Mouse (Mus musculus): ENCODE data around the gene Pdzph1. TPM values are rescaled to one million over a fixed set of nuclear protein-coding genes. Genes with fewer than 3 reads are reported as not detected.

Pdzph1 gene
- polyA plus RNA-seq, 1 experiment from 2014 or later = not detected

DNA sequence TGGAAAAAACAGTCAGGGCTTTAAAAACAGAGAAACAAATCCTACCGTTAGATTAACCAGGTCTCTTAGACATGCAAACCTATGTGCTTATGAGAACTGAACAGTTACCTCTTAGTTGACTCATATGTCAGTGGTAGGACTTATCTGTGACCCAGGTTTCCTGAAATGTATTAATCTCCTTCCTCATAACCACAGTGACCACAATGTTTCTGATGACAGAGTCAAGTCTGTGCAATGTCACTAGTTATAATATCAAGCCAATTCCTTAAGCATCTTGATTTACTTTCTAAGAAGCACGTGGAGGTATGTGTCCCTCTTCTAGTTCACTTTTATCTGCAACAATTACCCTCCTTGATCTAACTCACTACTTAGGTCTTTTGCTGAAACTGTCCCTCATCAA lies 68.4 kb downstream of the Pdzph1 start:
- no peaks in the 10 kb centered on the region for H3K36me3 ChIP-seq (ENCODE audit: insufficient read depth)
- WGBS = 81% methylated on average over 2 of the region's 2 CpGs
- no peaks in the 10 kb centered on the region for H3K27me3 ChIP-seq (ENCODE audit: insufficient read depth, low read length)
- no peaks in the 10 kb centered on the region for H3K4me1 ChIP-seq (ENCODE audit: insufficient read depth)
- no peak for TF ChIP-seq CTCF (IDR thresholded peaks at IDR 0.05; ENCODE audit: low read depth)
- no peaks in the 10 kb centered on the region for H3K9me3 ChIP-seq (ENCODE audit: low read depth, low read length)
- DNase-seq (no peak), ATAC-seq (ENCODE audit: insufficient read depth) (no peak)
- no peak overlapping the region for H3K27ac ChIP-seq (ENCODE audit: low read depth)
- H3K4me3 ChIP-seq (ENCODE audit: low read depth, low read length) = no peak overlapping the region
- H3K4me2 ChIP-seq = no peak overlapping the region
- H3K9ac ChIP-seq = no peak overlapping the region

DNA sequence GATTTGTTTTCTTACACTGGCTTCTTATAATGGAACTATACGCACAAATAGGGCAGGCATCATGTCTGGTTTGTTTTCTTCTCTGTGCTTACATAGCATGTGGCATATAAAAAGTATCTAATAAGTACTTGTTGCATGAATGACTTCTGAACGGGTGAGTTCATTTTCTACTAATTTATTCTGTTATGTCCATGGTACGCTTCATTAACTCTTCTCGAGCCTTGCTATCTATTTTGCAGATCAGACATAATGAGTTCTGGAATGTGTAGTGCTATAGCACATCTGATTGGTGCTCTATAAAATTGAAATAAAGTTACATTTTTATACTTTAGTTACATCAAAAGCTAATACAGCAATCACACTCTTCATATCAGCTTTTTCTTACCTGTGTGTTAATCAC lies 71.2 kb downstream of the Pdzph1 start:
- Histone ChIP-seq H3K27me3 (ENCODE audit: insufficient read depth, low read length) (no peaks in the 10 kb centered on the region), H3K36me3 (ENCODE audit: insufficient read depth) (no peaks in the 10 kb centered on the region), H3K9me3 (ENCODE audit: low read depth, low read length) (no peaks in the 10 kb centered on the region), H3K4me1 (ENCODE audit: insufficient read depth) (no peaks in the 10 kb centered on the region), H3K27ac (ENCODE audit: low read depth) (no peak overlapping the region), H3K4me3 (ENCODE audit: low read depth, low read length) (no peak overlapping the region), H3K4me2 (no peak overlapping the region), H3K9ac (no peak overlapping the region)
- no peak for DNase-seq
- WGBS = 73% methylated on average over 4 of the region's 4 CpGs
- no peak for ATAC-seq (ENCODE audit: insufficient read depth)
- TF ChIP-seq CTCF (IDR thresholded peaks at IDR 0.05; ENCODE audit: low read depth) = no peak

DNA sequence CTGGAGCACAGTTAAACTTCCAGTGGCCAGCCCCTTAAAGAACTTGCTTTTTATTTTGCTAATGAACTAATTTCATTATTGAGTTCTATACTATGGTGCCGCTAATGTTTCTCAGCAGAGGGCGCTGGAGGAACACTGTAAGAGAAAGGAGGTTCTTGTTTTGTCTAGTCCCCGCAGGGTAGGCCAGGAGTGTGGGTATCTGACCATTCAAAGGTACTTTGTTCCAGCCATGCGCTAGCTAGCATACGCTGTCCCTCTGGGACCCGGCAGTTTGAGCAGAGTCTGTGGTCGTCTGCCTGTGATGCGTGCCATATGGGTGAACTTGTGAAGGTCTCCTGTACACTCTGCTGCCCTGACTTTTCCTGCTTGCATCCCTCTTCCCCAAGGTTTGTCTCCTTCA lies 72.1 kb downstream of the Pdzph1 start:
- no peak overlapping the region for H3K9ac ChIP-seq
- H3K4me3 ChIP-seq (ENCODE audit: low read depth, low read length) = no peak overlapping the region
- WGBS = 7% methylated on average over 8 of the region's 8 CpGs
- peak; percentile 73; the same call in 1 of the 2 replicates for ATAC-seq (ENCODE audit: insufficient read depth)
- H3K27me3 ChIP-seq (ENCODE audit: insufficient read depth, low read length) = no peaks in the 10 kb centered on the region
- TF ChIP-seq CTCF (IDR thresholded peaks at IDR 0.05; ENCODE audit: low read depth) = peak; percentile 56
- no peak overlapping the region for H3K27ac ChIP-seq (ENCODE audit: low read depth)
- H3K4me1 ChIP-seq (ENCODE audit: insufficient read depth) = no peaks in the 10 kb centered on the region
- no peak overlapping the region for H3K4me2 ChIP-seq
- H3K36me3 ChIP-seq (ENCODE audit: insufficient read depth) = no peaks in the 10 kb centered on the region
- H3K9me3 ChIP-seq (ENCODE audit: low read depth, low read length) = no peaks in the 10 kb centered on the region
- DNase-seq = peak; percentile 67

DNA sequence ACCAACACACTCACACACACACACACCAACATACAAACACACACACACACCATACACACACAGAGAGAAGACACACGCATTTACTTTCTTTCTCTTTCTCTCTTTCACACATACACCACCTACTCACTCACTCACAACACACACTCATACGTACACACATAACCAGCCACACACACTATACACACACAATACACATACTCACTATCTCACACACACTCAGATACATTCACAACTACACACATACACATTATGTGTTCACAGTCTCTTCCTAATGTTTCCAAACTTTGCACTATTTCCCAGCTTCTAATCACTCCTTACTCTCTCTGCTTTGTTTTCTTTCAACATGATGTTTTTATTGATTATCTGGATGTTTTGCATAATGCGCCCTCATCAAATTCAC lies 72.6 kb downstream of the Pdzph1 start:
- no peak overlapping the region for H3K4me2 ChIP-seq
- H3K4me1 ChIP-seq (ENCODE audit: insufficient read depth) = no peaks in the 10 kb centered on the region
- TF ChIP-seq CTCF (IDR thresholded peaks at IDR 0.05; ENCODE audit: low read depth) = no peak
- DNase-seq (no peak), ATAC-seq (ENCODE audit: insufficient read depth) (no peak)
- no peaks in the 10 kb centered on the region for H3K27me3 ChIP-seq (ENCODE audit: insufficient read depth, low read length)
- no peak overlapping the region for H3K9ac ChIP-seq
- WGBS = 72% methylated on average over 3 of the region's 3 CpGs
- no peak overlapping the region for H3K4me3 ChIP-seq (ENCODE audit: low read depth, low read length)
- H3K36me3 ChIP-seq (ENCODE audit: insufficient read depth) = no peaks in the 10 kb centered on the region
- no peaks in the 10 kb centered on the region for H3K9me3 ChIP-seq (ENCODE audit: low read depth, low read length)
- no peak overlapping the region for H3K27ac ChIP-seq (ENCODE audit: low read depth)

DNA sequence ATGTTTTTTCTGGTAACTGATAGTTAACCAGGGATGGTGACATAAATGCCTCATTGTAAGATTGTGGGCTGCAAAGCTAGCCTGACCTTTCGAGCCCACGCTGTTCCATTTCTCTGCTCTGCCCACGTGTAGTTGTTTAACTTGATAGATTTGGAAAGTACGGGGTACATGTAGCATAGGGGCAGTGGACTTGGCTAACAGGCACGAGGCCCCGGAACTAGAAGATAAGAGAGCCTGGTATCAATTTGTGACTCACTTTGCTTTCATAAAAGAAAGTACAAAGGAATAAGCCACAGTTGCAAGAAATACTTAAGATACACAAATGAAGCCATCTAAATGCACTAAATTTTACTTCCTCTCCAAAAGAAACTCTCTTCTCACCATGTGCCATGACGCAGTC lies 79.6 kb downstream of the Pdzph1 start:
- no peaks in the 10 kb centered on the region for H3K36me3 ChIP-seq (ENCODE audit: insufficient read depth)
- ATAC-seq (ENCODE audit: insufficient read depth) = no peak
- H3K4me2 ChIP-seq = no peak overlapping the region
- H3K4me3 ChIP-seq (ENCODE audit: low read depth, low read length) = no peak overlapping the region
- no peak overlapping the region for H3K9ac ChIP-seq
- H3K27ac ChIP-seq (ENCODE audit: low read depth) = no peak overlapping the region
- 59% methylated on average over 7 of the region's 7 CpGs for WGBS
- no peaks in the 10 kb centered on the region for H3K9me3 ChIP-seq (ENCODE audit: low read depth, low read length)
- no peaks in the 10 kb centered on the region for H3K4me1 ChIP-seq (ENCODE audit: insufficient read depth)
- DNase-seq = no peak
- no peaks in the 10 kb centered on the region for H3K27me3 ChIP-seq (ENCODE audit: insufficient read depth, low read length)
- TF ChIP-seq CTCF (IDR thresholded peaks at IDR 0.05; ENCODE audit: low read depth) = no peak

DNA sequence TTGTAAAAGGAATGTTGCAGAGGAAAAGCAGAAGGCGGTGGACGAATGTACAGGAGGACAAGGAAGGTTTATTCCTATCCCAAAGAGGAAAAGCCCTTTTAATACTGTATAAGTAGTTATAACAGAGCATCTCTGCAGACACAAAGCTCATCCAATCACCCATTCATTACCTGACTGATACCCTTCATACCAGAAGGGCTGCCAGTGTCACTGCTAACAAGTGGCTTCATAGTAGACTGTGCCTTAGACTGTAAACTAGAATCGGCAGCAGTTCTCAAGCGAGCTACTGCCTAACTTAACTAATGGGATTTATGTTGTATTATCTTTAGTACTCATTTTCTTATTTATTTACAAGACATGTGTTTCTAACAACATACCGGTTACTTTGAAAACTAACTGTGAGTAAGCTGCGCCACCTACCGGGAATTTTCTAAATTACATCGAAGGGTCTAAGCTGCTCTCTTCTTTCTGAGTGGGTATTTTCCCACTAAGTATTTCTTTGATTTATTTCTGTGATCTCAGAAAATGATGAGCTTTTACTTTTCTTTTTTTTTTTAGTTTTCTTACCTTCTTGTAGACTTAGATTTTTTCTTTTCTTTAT lies 82.0 kb downstream of the Pdzph1 start:
- 31% methylated on average over 8 of the region's 8 CpGs for WGBS
- Histone ChIP-seq H3K4me1 (ENCODE audit: insufficient read depth) (no peaks in the 10 kb centered on the region), H3K27ac (ENCODE audit: low read depth) (no peak overlapping the region), H3K9ac (no peak overlapping the region), H3K9me3 (ENCODE audit: low read depth, low read length) (no peaks in the 10 kb centered on the region), H3K36me3 (ENCODE audit: insufficient read depth) (no peaks in the 10 kb centered on the region), H3K4me3 (ENCODE audit: low read depth, low read length) (no peak overlapping the region), H3K27me3 (ENCODE audit: insufficient read depth, low read length) (no peaks in the 10 kb centered on the region), H3K4me2 (no peak overlapping the region)
- peak; percentile 86 for DNase-seq
- TF ChIP-seq CTCF (IDR thresholded peaks at IDR 0.05; ENCODE audit: low read depth) = peak; percentile 64
- no peak for ATAC-seq (ENCODE audit: insufficient read depth)

DNA sequence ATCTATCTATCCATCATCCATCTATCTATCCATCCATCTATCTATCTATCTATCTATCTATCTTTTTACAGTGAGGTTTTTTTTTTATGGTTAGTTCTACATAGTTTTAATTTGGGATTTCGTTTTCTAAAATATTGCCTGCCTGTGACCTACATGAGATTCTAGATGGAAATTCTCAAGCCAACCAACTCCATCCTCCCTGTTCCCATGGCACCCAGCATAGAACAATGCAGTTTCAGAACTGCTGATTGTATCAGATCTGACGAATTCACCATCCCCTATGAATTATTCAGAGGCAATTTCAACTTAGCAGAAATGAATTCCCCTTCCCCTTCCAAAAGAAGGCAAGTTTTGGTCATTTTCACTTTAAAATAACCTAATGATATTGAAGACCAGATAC lies 85.2 kb downstream of the Pdzph1 start:
- Histone ChIP-seq H3K9me3 (ENCODE audit: low read depth, low read length) (no peaks in the 10 kb centered on the region), H3K27me3 (ENCODE audit: insufficient read depth, low read length) (no peaks in the 10 kb centered on the region), H3K36me3 (ENCODE audit: insufficient read depth) (no peaks in the 10 kb centered on the region), H3K9ac (no peak overlapping the region), H3K27ac (ENCODE audit: low read depth) (no peak overlapping the region), H3K4me3 (ENCODE audit: low read depth, low read length) (no peak overlapping the region), H3K4me2 (no peak overlapping the region), H3K4me1 (ENCODE audit: insufficient read depth) (no peaks in the 10 kb centered on the region)
- no peak for TF ChIP-seq CTCF (IDR thresholded peaks at IDR 0.05; ENCODE audit: low read depth)
- no peak for ATAC-seq (ENCODE audit: insufficient read depth)
- no peak for DNase-seq
- WGBS = 61% methylated on average over 2 of the region's 2 CpGs
